Mouse (Mus musculus): ENCODE data around the gene Sestd1.

- TF ChIP-seq CTCF (IDR thresholded peaks at IDR 0.05; ENCODE audit: control insufficient read depth, insufficient read depth, insufficient replicate concordance, low read depth, low read length) (no peak), POLR2A (IDR thresholded peaks at IDR 0.05; ENCODE audit: control insufficient read depth, low read depth, low read length) (no peak)
Observed at GRCm38 (mm10) chr2:77313846-77314245, 33.5 kb upstream of the Sestd1 start.
